15 mouse cellular contexts compared by ENCODE assay signal in the genomic region with DNA sequence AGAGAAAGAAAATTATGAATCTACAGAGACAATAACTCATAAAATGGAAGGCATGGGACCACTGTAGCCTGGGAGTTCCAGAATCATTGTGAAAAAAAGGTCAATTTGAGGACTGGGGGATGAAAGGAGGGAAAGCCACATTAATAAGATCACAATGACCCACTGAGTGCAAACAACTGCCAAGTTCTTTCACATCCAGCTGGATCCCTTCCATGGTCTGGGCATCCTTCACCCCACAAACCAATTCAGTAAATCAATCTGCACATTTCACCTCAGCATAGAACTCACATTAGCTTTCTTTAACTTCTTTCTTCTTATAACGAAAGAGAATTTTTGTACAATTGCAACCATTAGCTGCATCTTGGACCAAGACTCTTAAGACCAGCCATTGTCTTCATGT.
DNase-seq lines count a peak whose midpoint lies in the region; ATAC-seq lines count a peak whose summit lies in the region.
"Had no signal": no experiment of that assay in that cellular context is flagged by ENCODE, and none has a peak within 500 bp of the region (broad histone marks: within the 10 kb centered on the region; RNA-seq: fewer than 3 reads in every experiment).

No protein-coding gene starts in this region.

- peak; percentile 54 for DNase-seq in cerebellum, adult 11 months
- DNase-seq in left cerebral cortex, postnatal 4 days = peak; percentile 53
- DNase-seq in left cerebral cortex, adult 11 months (ENCODE audit: low spot score) = no peak
- DNase-seq in cerebellum, adult 11-12 months = peak; percentile 63
- peak; percentile 74 to 83 for DNase-seq in cerebellum, postnatal 10 days
- DNase-seq in right cerebral cortex, postnatal 36 days (ENCODE audit: low spot score in 2 of 2) = no peak
- DNase-seq in thymus, postnatal 14 days = no peak
- DNase-seq: adrenal gland, postnatal 25 days; heart, postnatal 10 days; kidney, adult 2 months; lung, postnatal 10 days; retina, postnatal 1 day; right cerebral cortex, postnatal 25 days; thymus, postnatal 25 days had no signal

- intact Hi-C loops in left cerebral cortex, postnatal 4 days (cut with DNase I) = no loop called here

- ATAC-seq in cerebellum, adult (ENCODE audit: insufficient number of reproducible peaks, low FRiP score, low TSS enrichment) = no peak

Comparison
In these comparisons a context has a peak if more than half of its experiments do, and no peak if none do; other contexts are left out.
1. DNase-seq: peak in cerebellum, adult 11 months (single experiment), left cerebral cortex, postnatal 4 days (single experiment), cerebellum, adult 11-12 months (single experiment) and cerebellum, postnatal 10 days (2 of 2); none in left cerebral cortex, adult 11 months (single experiment), right cerebral cortex, postnatal 36 days (0 of 2) and thymus, postnatal 14 days (single experiment).